In genomic region chr3:101918526-101918925, GRCm38 (mm10) we compare ENCODE assay signal across 24 mouse cellular contexts. TPM values are rescaled to one million over a fixed set of nuclear protein-coding genes. Genes with fewer than 3 reads are reported as not detected.
DNase-seq lines count a peak whose midpoint lies in the region; ATAC-seq and TF ChIP-seq lines count a peak whose summit lies in the region.
"Had no signal": no experiment of that assay in that cellular context is flagged by ENCODE, and none has a peak within 500 bp of the region (broad histone marks: within the 10 kb centered on the region; RNA-seq: fewer than 3 reads in every experiment).

No protein-coding gene starts in this region.

- H3K9me3 ChIP-seq in embryonic facial prominence, embryonic 13.5 days: no peaks in the 10 kb centered on the region
- no peaks in the 10 kb centered on the region for H3K9me3 ChIP-seq in embryonic facial prominence, embryonic 10.5 days
- H3K9me3 ChIP-seq in liver, postnatal 0 days (ENCODE audit: low read length): no peaks in the 10 kb centered on the region
- no peaks in the 10 kb centered on the region for H3K9me3 ChIP-seq in liver, embryonic 11.5 days (ENCODE audit: control insufficient read depth, low read length)
- no peaks in the 10 kb centered on the region for H3K9me3 ChIP-seq in neural tube, embryonic 13.5 days
- H3K9me3 ChIP-seq in neural tube, embryonic 15.5 days (replicated peaks): no peaks in the 10 kb centered on the region
- no peaks in the 10 kb centered on the region for H3K9me3 ChIP-seq in kidney, embryonic 16.5 days (ENCODE audit: low read length)
- H3K9me3 ChIP-seq: forebrain, embryonic 10.5 days; forebrain, embryonic 12.5 days; G1E had no signal

- peaks cover 18% of the 10 kb centered on the region for H3K36me3 ChIP-seq in embryonic facial prominence, embryonic 13.5 days
- H3K36me3 ChIP-seq in embryonic facial prominence, embryonic 10.5 days (replicated peaks): peaks cover 7% of the 10 kb centered on the region; the same call in 1 of the 2 replicates
- no peaks in the 10 kb centered on the region for H3K36me3 ChIP-seq in liver, postnatal 0 days (replicated peaks; ENCODE audit: insufficient read depth, low read length)
- H3K36me3 ChIP-seq in liver, embryonic 11.5 days (ENCODE audit: control insufficient read depth, insufficient read depth, low read length): no peaks in the 10 kb centered on the region
- peaks cover 18% of the 10 kb centered on the region for H3K36me3 ChIP-seq in neural tube, embryonic 13.5 days
- peaks cover 7% of the 10 kb centered on the region for H3K36me3 ChIP-seq in neural tube, embryonic 15.5 days
- H3K36me3 ChIP-seq in kidney, embryonic 16.5 days (ENCODE audit: insufficient read depth, low read length): no peaks in the 10 kb centered on the region
- H3K36me3 ChIP-seq: G1E had no signal

- peaks cover 12% of the 10 kb centered on the region for H3K4me1 ChIP-seq in embryonic facial prominence, embryonic 13.5 days
- H3K4me1 ChIP-seq in embryonic facial prominence, embryonic 10.5 days: peaks cover 10% of the 10 kb centered on the region
- peaks cover 27% of the 10 kb centered on the region for H3K4me1 ChIP-seq in liver, postnatal 0 days (ENCODE audit: insufficient read depth)
- 0 out of 2 replicates have a peak, but pooled peaks cover 2% of the 10 kb centered on the region for H3K4me1 ChIP-seq in liver, embryonic 11.5 days (replicated peaks; ENCODE audit: control insufficient read depth, insufficient read depth, low read length)
- H3K4me1 ChIP-seq in neural tube, embryonic 13.5 days (replicated peaks): peaks cover 55% of the 10 kb centered on the region
- H3K4me1 ChIP-seq in neural tube, embryonic 15.5 days: peaks cover 31% of the 10 kb centered on the region
- H3K4me1 ChIP-seq in kidney, embryonic 16.5 days (ENCODE audit: insufficient read depth, low read length): peaks cover 11% of the 10 kb centered on the region

- no peaks in the 10 kb centered on the region for H3K27me3 ChIP-seq in embryonic facial prominence, embryonic 13.5 days
- H3K27me3 ChIP-seq in embryonic facial prominence, embryonic 10.5 days (replicated peaks; ENCODE audit: low read depth, poor library complexity, severe bottlenecking): peaks cover 14% of the 10 kb centered on the region
- H3K27me3 ChIP-seq in liver, postnatal 0 days (ENCODE audit: insufficient read depth, low read length): no peaks in the 10 kb centered on the region
- 0 out of 2 replicates have a peak, but pooled peaks cover 4% of the 10 kb centered on the region for H3K27me3 ChIP-seq in liver, embryonic 11.5 days (replicated peaks; ENCODE audit: control insufficient read depth, insufficient read depth, low read length)
- no peaks in the 10 kb centered on the region for H3K27me3 ChIP-seq in neural tube, embryonic 13.5 days
- H3K27me3 ChIP-seq in neural tube, embryonic 15.5 days (replicated peaks): no peaks in the 10 kb centered on the region
- no peaks in the 10 kb centered on the region for H3K27me3 ChIP-seq in kidney, embryonic 16.5 days (ENCODE audit: insufficient read depth, low read length)
- H3K27me3 ChIP-seq: CH12.LX; forebrain, embryonic 12.5 days; Patski had no signal

- peak; percentile 56; the same call in 1 of the 2 replicates for TF ChIP-seq EP300 in liver, postnatal 0 days (IDR thresholded peaks at IDR 0.05; ENCODE audit: low read depth)

- H3K4me2 ChIP-seq in embryonic facial prominence, embryonic 13.5 days: no peak overlapping the region
- no peak overlapping the region for H3K4me2 ChIP-seq in liver, postnatal 0 days (ENCODE audit: low read depth, low read length)
- H3K4me2 ChIP-seq in liver, embryonic 11.5 days: no peak overlapping the region
- no peak overlapping the region for H3K4me2 ChIP-seq in neural tube, embryonic 13.5 days
- no peak overlapping the region for H3K4me2 ChIP-seq in neural tube, embryonic 15.5 days
- H3K4me2 ChIP-seq in kidney, embryonic 16.5 days (replicated peaks; ENCODE audit: low read depth, low read length): no peak overlapping the region
- H3K4me2 ChIP-seq: forebrain, embryonic 12.5 days had no signal

- ATAC-seq in embryonic facial prominence, embryonic 13.5 days (ENCODE audit: insufficient number of reproducible peaks, insufficient read depth, low FRiP score, low TSS enrichment, low read depth): no peak
- ATAC-seq in liver, postnatal 0 days: peak; percentile 48
- ATAC-seq in liver, embryonic 11.5 days (replicated peaks; ENCODE audit: low FRiP score): no peak
- ATAC-seq in neural tube, embryonic 13.5 days (ENCODE audit: low read depth): no peak
- ATAC-seq in neural tube, embryonic 15.5 days (ENCODE audit: low FRiP score): no peak
- ATAC-seq in neutrophil, adult 5-6 weeks (ENCODE audit: extremely low read depth, insufficient number of reproducible peaks, low FRiP score, poor library complexity, severe bottlenecking): 0 out of 2 replicates have a peak, but pooled peaks have one; percentile 31
- no peak for ATAC-seq in kidney, embryonic 16.5 days (ENCODE audit: low FRiP score, low TSS enrichment)
- ATAC-seq: forebrain, embryonic 14.5 days; forebrain, embryonic 16.5 days; Patski had no signal

- DNase-seq in embryonic facial prominence, embryonic 10.5 days (ENCODE audit: low spot score): no peak
- no peak for DNase-seq in liver, postnatal 0 days
- DNase-seq in liver, embryonic 11.5 days (ENCODE audit: low spot score): no peak
- DNase-seq: adrenal gland, adult 8-10 months; adrenal gland, postnatal 14 days; adrenal gland, postnatal 36 days; B cell, adult 2 months; cerebellum, adult 11-12 months; cerebellum, adult 2 months; cerebellum, adult 9-10 months; cerebellum, postnatal 10 days; cerebellum, postnatal 25 days had no signal

- H3K27ac ChIP-seq in embryonic facial prominence, embryonic 13.5 days: 0 out of 2 replicates have a peak overlapping the region, but pooled peaks have one; percentile 16
- H3K27ac ChIP-seq in embryonic facial prominence, embryonic 10.5 days (replicated peaks): no peak overlapping the region
- 0 out of 2 replicates have a peak overlapping the region, but pooled peaks have one; percentile 5 for H3K27ac ChIP-seq in liver, postnatal 0 days (ENCODE audit: low read depth)
- no peak overlapping the region for H3K27ac ChIP-seq in liver, embryonic 11.5 days (ENCODE audit: low read depth, low read length)
- H3K27ac ChIP-seq in neural tube, embryonic 13.5 days (replicated peaks): peak overlapping the region; percentile 20
- H3K27ac ChIP-seq in neural tube, embryonic 15.5 days (replicated peaks): no peak overlapping the region
- no peak overlapping the region for H3K27ac ChIP-seq in kidney, embryonic 16.5 days (ENCODE audit: low read length)
- H3K27ac ChIP-seq: forebrain, embryonic 10.5 days; forebrain, embryonic 12.5 days had no signal

- no peak overlapping the region for H3K4me3 ChIP-seq in embryonic facial prominence, embryonic 13.5 days
- no peak overlapping the region for H3K4me3 ChIP-seq in embryonic facial prominence, embryonic 10.5 days
- no peak overlapping the region for H3K4me3 ChIP-seq in liver, postnatal 0 days (ENCODE audit: low read depth, low read length)
- no peak overlapping the region for H3K4me3 ChIP-seq in liver, embryonic 11.5 days (ENCODE audit: low read depth, low read length)
- no peak overlapping the region for H3K4me3 ChIP-seq in neural tube, embryonic 13.5 days
- no peak overlapping the region for H3K4me3 ChIP-seq in neural tube, embryonic 15.5 days (replicated peaks)
- H3K4me3 ChIP-seq in kidney, embryonic 16.5 days (ENCODE audit: low read length): no peak overlapping the region
- H3K4me3 ChIP-seq: forebrain, embryonic 10.5 days; forebrain, embryonic 12.5 days had no signal

- 89% methylated on average over 3 of the region's 3 CpGs for WGBS in embryonic facial prominence, embryonic 13.5 days
- WGBS in embryonic facial prominence, embryonic 10.5 days: 90% methylated on average over 3 of the region's 3 CpGs
- 62% methylated on average over 3 of the region's 3 CpGs for WGBS in liver, postnatal 0 days (ENCODE audit: insufficient replicate concordance)
- WGBS in liver, embryonic 11.5 days: 79% methylated on average over 3 of the region's 3 CpGs
- 81% methylated on average over 3 of the region's 3 CpGs for WGBS in neural tube, embryonic 13.5 days
- 84% methylated on average over 3 of the region's 3 CpGs for WGBS in neural tube, embryonic 15.5 days
- 94% methylated on average over 3 of the region's 3 CpGs for WGBS in kidney, embryonic 16.5 days

- H3K9ac ChIP-seq in embryonic facial prominence, embryonic 13.5 days: no peak overlapping the region
- H3K9ac ChIP-seq in liver, postnatal 0 days (replicated peaks): no peak overlapping the region
- H3K9ac ChIP-seq in liver, embryonic 11.5 days (ENCODE audit: low read depth, low read length): no peak overlapping the region
- no peak overlapping the region for H3K9ac ChIP-seq in neural tube, embryonic 13.5 days
- no peak overlapping the region for H3K9ac ChIP-seq in neural tube, embryonic 15.5 days (replicated peaks)
- no peak overlapping the region for H3K9ac ChIP-seq in kidney, embryonic 16.5 days (replicated peaks; ENCODE audit: low read length)
- H3K9ac ChIP-seq: forebrain, embryonic 12.5 days had no signal

- TF ChIP-seq CTCF in liver, postnatal 0 days (IDR thresholded peaks at IDR 0.05; ENCODE audit: low read depth): no peak

RNA-seq across cellular contexts. Expression of gene Slc22a15, which starts 5.7 kb away (rescaled TPM):
- polyA plus RNA-seq in embryonic facial prominence, embryonic 13.5 days (2015; fragmentation: Nextera tagmentation; extraction: Ambion mirVana): 5.3 and 5.6 TPM in 2 replicates
- polyA plus RNA-seq in embryonic facial prominence, embryonic 10.5 days (2016; fragmentation: Nextera tagmentation; extraction: Ambion mirVana): 3.4 and 4.6 TPM in 2 replicates
- 5.0 and 5.4 TPM in 2 replicates for polyA plus RNA-seq in liver, postnatal 0 days (2015; fragmentation: Nextera tagmentation; extraction: Ambion mirVana)
- 1.8 and 1.9 TPM in 2 replicates for polyA plus RNA-seq in liver, embryonic 11.5 days (2014; fragmentation: Nextera tagmentation; extraction: Ambion mirVana)
- polyA plus RNA-seq in neural tube, embryonic 13.5 days (2015; fragmentation: Nextera tagmentation; extraction: Ambion mirVana): 8.8 and 9.2 TPM in 2 replicates
- 5.1 and 5.6 TPM in 2 replicates for polyA plus RNA-seq in neural tube, embryonic 15.5 days (2015; fragmentation: Nextera tagmentation; extraction: Ambion mirVana)
- 41.7 and 42.6 TPM in 2 replicates for total RNA-seq in neutrophil, adult 5-6 weeks (2017)
- polyA plus RNA-seq in kidney, embryonic 16.5 days (2015; fragmentation: Nextera tagmentation; extraction: Ambion mirVana): 3.0 and 3.3 TPM in 2 replicates
- polyA plus RNA-seq: G1E had no signal

Comparison
In these comparisons a context has a peak if more than half of its experiments do, and no peak if none do; other contexts are left out.
1. ATAC-seq: peak in liver, postnatal 0 days (single experiment) and neutrophil, adult 5-6 weeks (single experiment); none in embryonic facial prominence, embryonic 13.5 days (single experiment), liver, embryonic 11.5 days (single experiment), neural tube, embryonic 13.5 days (single experiment), neural tube, embryonic 15.5 days (single experiment) and kidney, embryonic 16.5 days (single experiment).
2. H3K27ac ChIP-seq: peak in embryonic facial prominence, embryonic 13.5 days (single experiment), liver, postnatal 0 days (single experiment) and neural tube, embryonic 13.5 days (single experiment); none in embryonic facial prominence, embryonic 10.5 days (single experiment), liver, embryonic 11.5 days (single experiment), neural tube, embryonic 15.5 days (single experiment) and kidney, embryonic 16.5 days (single experiment).